Mouse (Mus musculus) kidney, adult 9 months (tissue): Measurements from ENCODE around the gene Olfr399.

Experiments
- DNase-seq: peaks from one replicate; pipeline ENCODE4 v3.0.0; 2022

The Olfr399 gene

GRCm38 (mm10) chr11:74056451-74056850 is at the start of gene Olfr399, which contains the start of gene Olfr139:
Gene Olfr399 (minus strand): TSS chr11:74056615.
Gene Olfr139 (minus strand): TSS chr11:74056551.
- DNase-seq: no peak

- DNase-seq: no peak
Measured at GRCm38 (mm10) chr11:74105066-74105465, 48.7 kb upstream of the Olfr399 start.

GRCm38 (mm10) chr11:74101507-74101906 is 45.1 kb upstream of the Olfr399 start:
- no peak for DNase-seq

- DNase-seq: no peak
Measured at GRCm38 (mm10) chr11:74100724-74101123, 44.3 kb upstream of the Olfr399 start.

- DNase-seq: no peak
Measured at GRCm38 (mm10) chr11:74069655-74070054, 13.2 kb upstream of the Olfr399 start, which contains the start of gene Zfp616. Gene Zfp616 (plus strand): TSS chr11:74069955.

- DNase-seq: peak; percentile 9
Measured at GRCm38 (mm10) chr11:74051347-74051746, 5.1 kb downstream of the Olfr399 start.
